Mouse (Mus musculus): Measurements from ENCODE around the gene BC030867. TPM values are rescaled to one million over a fixed set of nuclear protein-coding genes. Genes with fewer than 3 reads are reported as not detected.
A peak's percentile ranks its signal among the peaks of the same experiment; 100 is the strongest.

Gene BC030867
- polyA plus RNA-seq, 1 experiment = 12.0 TPM

DNA sequence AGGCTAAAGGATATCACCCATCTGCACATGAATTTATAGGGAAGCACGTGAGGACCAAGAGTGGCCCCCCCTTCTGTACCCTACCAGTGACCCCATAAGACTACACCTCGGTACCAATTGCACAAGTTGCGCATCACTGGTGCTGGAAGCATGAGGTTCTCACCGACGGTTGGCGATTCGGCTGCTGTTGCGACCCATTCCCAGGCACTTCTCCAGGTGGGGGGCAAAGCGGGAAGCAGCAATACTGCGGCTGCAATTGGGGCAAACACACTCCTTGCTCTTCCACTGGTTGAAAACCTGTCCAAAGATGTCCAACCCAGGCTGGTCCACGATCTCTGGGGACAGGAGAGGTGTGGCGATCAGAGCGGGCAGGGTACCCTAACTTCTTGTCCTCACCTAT is 45.3 kb downstream of the BC030867 start:
- Histone ChIP-seq H3K36me3 (ENCODE audit: control insufficient read depth, insufficient read depth) (peaks cover 46% of the 10 kb centered on the region), H3K4me3 (ENCODE audit: insufficient read depth, poor library complexity, severe bottlenecking) (no peak overlapping the region)

DNA sequence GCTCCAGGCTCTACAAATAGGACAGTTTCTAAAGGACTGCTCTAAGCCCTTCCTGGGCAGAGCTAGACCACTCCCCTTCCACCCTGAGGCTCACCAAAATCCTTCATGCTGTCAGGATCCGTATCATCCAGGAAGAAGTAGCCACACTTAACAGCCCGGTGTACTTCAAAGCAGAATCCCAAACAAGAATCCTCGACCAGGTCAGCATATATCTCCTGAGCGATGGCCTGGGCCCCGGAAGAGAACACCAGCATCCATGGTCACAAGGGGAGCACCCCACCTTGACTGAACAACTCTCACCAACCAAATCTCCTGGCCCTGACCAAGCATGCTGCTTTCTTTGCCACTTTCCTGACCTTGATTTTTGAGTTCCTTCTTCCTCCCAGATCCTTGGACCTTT is 45.7 kb downstream of the BC030867 start:
- Histone ChIP-seq H3ac (ENCODE audit: control insufficient read depth, insufficient read length, low read depth) (peak overlapping the region; percentile 26), H3K79me3 (ENCODE audit: low read depth) (peaks cover 24% of the 10 kb centered on the region), H3K79me2 (ENCODE audit: control insufficient read depth, insufficient read depth) (peaks cover 27% of the 10 kb centered on the region), H3K36me3 (ENCODE audit: control insufficient read depth, insufficient read depth) (peaks cover 43% of the 10 kb centered on the region), H3K27me3 (ENCODE audit: control insufficient read depth, insufficient read depth, insufficient read length) (no peaks in the 10 kb centered on the region), H3K4me3 (ENCODE audit: insufficient read depth, poor library complexity, severe bottlenecking) (no peak overlapping the region)
- TF ChIP-seq MYOG (IDR thresholded peaks at IDR 0.05; ENCODE audit: control insufficient read depth, extremely low read depth, insufficient read length) (no peak), USF1 (IDR thresholded peaks at IDR 0.05; ENCODE audit: low read depth) (no peak), CEBPB (IDR thresholded peaks at IDR 0.05; ENCODE audit: low read depth) (no peak), CTCF (IDR thresholded peaks at IDR 0.05; ENCODE audit: control insufficient read depth, insufficient read depth, insufficient read length) (no peak), MYOD1 (IDR thresholded peaks at IDR 0.05; ENCODE audit: control insufficient read depth, insufficient read length, low read depth) (no peak), MAX (IDR thresholded peaks at IDR 0.05) (no peak), FOSL1 (IDR thresholded peaks at IDR 0.05; ENCODE audit: insufficient read depth, low read length, poor library complexity, severe bottlenecking) (no peak)

More for the DNA sequence above, 45.3 kb downstream of the BC030867 start:
- Histone ChIP-seq H3K79me3 (ENCODE audit: low read depth) (peaks cover 24% of the 10 kb centered on the region), H3K27me3 (ENCODE audit: control insufficient read depth, insufficient read depth, insufficient read length) (no peaks in the 10 kb centered on the region), H3K79me2 (ENCODE audit: control insufficient read depth, insufficient read depth) (peaks cover 27% of the 10 kb centered on the region), H3ac (ENCODE audit: control insufficient read depth, insufficient read length, low read depth) (no peak overlapping the region)
- TF ChIP-seq MYOD1 (IDR thresholded peaks at IDR 0.05; ENCODE audit: control insufficient read depth, insufficient read length, low read depth) = no peak
- TF ChIP-seq MYOG (IDR thresholded peaks at IDR 0.05; ENCODE audit: control insufficient read depth, extremely low read depth, insufficient read length) = no peak
- TF ChIP-seq FOSL1 (IDR thresholded peaks at IDR 0.05; ENCODE audit: insufficient read depth, low read length, poor library complexity, severe bottlenecking) = no peak
- no peak for TF ChIP-seq USF1 (IDR thresholded peaks at IDR 0.05; ENCODE audit: low read depth)
- TF ChIP-seq CEBPB (IDR thresholded peaks at IDR 0.05; ENCODE audit: low read depth) = no peak
- TF ChIP-seq MAX (IDR thresholded peaks at IDR 0.05) = no peak
- no peak for TF ChIP-seq CTCF (IDR thresholded peaks at IDR 0.05; ENCODE audit: control insufficient read depth, insufficient read depth, insufficient read length)

DNA sequence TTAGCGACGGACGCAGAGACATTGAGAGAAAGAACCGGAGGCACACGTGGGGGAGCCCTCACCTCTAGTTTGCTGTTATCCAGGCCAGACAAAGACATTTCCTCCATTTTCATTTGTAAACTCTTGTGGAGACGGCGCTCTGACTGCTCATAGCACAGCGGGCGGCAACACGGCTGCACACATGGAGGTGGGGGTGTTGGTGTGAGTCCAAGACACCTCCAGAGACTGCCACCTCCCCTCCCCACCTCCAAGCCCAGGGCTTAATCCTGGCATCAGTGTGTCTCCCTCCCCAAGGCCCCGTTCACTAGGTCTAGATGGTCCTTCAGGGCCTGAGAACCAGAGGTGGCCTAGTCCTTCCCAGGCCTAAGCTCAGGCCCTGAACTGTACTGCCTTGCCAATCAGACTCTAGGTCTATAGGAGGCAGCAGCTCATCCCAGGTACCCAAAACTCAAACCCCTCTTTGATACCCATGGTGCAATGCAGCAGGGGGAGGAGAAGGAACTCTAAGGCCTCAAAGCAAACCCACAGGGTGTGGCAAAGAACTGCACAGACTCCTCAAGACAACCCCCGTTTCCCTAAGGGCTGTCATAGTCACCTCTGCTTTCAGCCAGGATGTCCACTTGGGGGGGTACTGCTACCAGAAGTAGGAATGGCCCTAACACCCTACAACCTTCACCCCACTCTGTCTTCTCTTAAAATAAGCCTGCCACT is 46.4 kb downstream of the BC030867 start:
- H3K79me3 ChIP-seq (ENCODE audit: low read depth) = peaks cover 24% of the 10 kb centered on the region
- TF ChIP-seq MYOG (IDR thresholded peaks at IDR 0.05; ENCODE audit: control insufficient read depth, extremely low read depth, insufficient read length) (no peak), FOSL1 (IDR thresholded peaks at IDR 0.05; ENCODE audit: insufficient read depth, low read length, poor library complexity, severe bottlenecking) (no peak), CTCF (IDR thresholded peaks at IDR 0.05; ENCODE audit: control insufficient read depth, insufficient read depth, insufficient read length) (no peak), MAX (IDR thresholded peaks at IDR 0.05) (no peak), USF1 (IDR thresholded peaks at IDR 0.05; ENCODE audit: low read depth) (no peak), MYOD1 (IDR thresholded peaks at IDR 0.05; ENCODE audit: control insufficient read depth, insufficient read length, low read depth) (no peak), CEBPB (IDR thresholded peaks at IDR 0.05; ENCODE audit: low read depth) (no peak)
- H3K79me2 ChIP-seq (ENCODE audit: control insufficient read depth, insufficient read depth) = peaks cover 27% of the 10 kb centered on the region
- H3ac ChIP-seq (ENCODE audit: control insufficient read depth, insufficient read length, low read depth) = peak overlapping the region; percentile 98
- H3K36me3 ChIP-seq (ENCODE audit: control insufficient read depth, insufficient read depth) = peaks cover 37% of the 10 kb centered on the region
- no peaks in the 10 kb centered on the region for H3K27me3 ChIP-seq (ENCODE audit: control insufficient read depth, insufficient read depth, insufficient read length)
- peak overlapping the region; percentile 89 for H3K4me3 ChIP-seq (ENCODE audit: insufficient read depth, poor library complexity, severe bottlenecking)

DNA sequence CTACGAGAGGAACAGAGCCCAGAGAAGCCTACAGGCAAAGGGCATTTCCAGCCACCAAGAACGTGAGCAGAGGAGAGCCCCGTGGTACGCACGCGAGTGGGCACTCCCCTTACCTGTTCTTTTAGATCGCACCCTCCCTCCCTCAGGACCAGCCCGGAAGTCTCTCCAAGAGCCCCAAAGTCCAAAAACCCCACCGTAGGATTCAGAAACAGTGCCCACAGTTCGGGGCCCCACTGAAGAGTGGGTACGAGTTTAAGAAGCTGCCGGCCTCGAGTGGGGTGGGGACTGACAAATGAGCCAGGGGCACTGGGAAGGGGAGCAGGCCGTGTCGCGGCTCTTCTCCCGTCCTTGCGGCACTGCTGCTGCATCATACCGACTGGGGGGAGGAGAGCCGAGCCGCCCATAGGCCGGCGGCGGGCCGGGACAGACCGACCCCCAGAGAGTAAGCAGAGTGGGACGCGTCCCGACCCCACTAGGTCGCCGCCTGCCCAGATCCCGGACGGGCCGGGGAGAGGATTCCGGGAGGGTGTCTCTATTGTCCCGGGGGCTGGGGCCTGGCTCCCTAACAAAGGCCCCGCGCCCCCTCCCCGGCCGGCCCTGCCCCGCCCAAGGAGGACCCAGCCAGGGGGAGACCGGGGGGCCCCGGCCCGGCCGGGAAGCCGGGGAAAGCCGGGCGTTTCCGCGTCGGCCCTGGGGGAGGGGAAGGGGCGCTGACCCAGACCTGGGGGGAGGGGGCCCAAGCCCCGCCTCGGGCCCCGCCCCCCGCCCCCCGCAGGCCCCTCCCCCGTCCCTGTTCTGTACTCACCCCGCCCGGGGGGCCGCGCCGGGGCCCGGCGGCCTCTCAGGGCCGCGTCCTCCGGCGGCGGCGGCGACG is 47.2 kb downstream of the BC030867 start:
- Histone ChIP-seq H3K36me3 (ENCODE audit: control insufficient read depth, insufficient read depth) (peaks cover 30% of the 10 kb centered on the region), H3K79me2 (ENCODE audit: control insufficient read depth, insufficient read depth) (peaks cover 27% of the 10 kb centered on the region), H3K27me3 (ENCODE audit: control insufficient read depth, insufficient read depth, insufficient read length) (no peaks in the 10 kb centered on the region), H3K4me3 (ENCODE audit: insufficient read depth, poor library complexity, severe bottlenecking) (peak overlapping the region; percentile 89), H3ac (ENCODE audit: control insufficient read depth, insufficient read length, low read depth) (peak overlapping the region; percentile 98), H3K79me3 (ENCODE audit: low read depth) (peaks cover 24% of the 10 kb centered on the region)
- TF ChIP-seq MYOD1 (IDR thresholded peaks at IDR 0.05; ENCODE audit: control insufficient read depth, insufficient read length, low read depth) = no peak
- TF ChIP-seq FOSL1 (IDR thresholded peaks at IDR 0.05; ENCODE audit: insufficient read depth, low read length, poor library complexity, severe bottlenecking) = no peak
- no peak for TF ChIP-seq MAX (IDR thresholded peaks at IDR 0.05)
- TF ChIP-seq USF1 (IDR thresholded peaks at IDR 0.05; ENCODE audit: low read depth) = no peak
- TF ChIP-seq MYOG (IDR thresholded peaks at IDR 0.05; ENCODE audit: control insufficient read depth, extremely low read depth, insufficient read length) = no peak
- no peak for TF ChIP-seq CEBPB (IDR thresholded peaks at IDR 0.05; ENCODE audit: low read depth)

Data from C2C12 (cell line).